Mouse (Mus musculus) forebrain, embryonic 10.5 days (tissue): ENCODE data around the gene Fbxo21. TPM values are rescaled to one million over a fixed set of nuclear protein-coding genes. Genes with fewer than 3 reads are reported as not detected.

ENCODE experiments used
- DNase-seq: peaks from one replicate; pipeline ENCODE4 v3.0.0-alpha.2; 2017; ENCODE audit warnings: low spot score; ENCODE audit errors: extremely low spot score
- H3K27ac ChIP-seq: fragments of 300-500 bp; sonication (generic); 2 replicates; pipeline ENCODE4 v1.5.1; 2016; ENCODE audit warnings: mild to moderate bottlenecking
- H3K27me3 ChIP-seq: fragments of 300-500 bp; sonication (generic); 2 replicates; pipeline ENCODE4 v1.6.1; 2016; ENCODE audit warnings: mild to moderate bottlenecking; ENCODE audit not compliant: poor library complexity, severe bottlenecking
- H3K36me3 ChIP-seq: fragments of 300-500 bp; sonication (generic); replicated peaks from 2 replicates; pipeline ENCODE4 v1.6.1; 2016; ENCODE audit warnings: mild to moderate bottlenecking, moderate library complexity
- H3K4me1 ChIP-seq: fragments of 300-500 bp; sonication (generic); 2 replicates; pipeline ENCODE4 v1.6.1; 2016
- H3K4me3 ChIP-seq: fragments of 300-500 bp; sonication (generic); 2 replicates; pipeline ENCODE4 v1.5.1; 2016; ENCODE audit warnings: mild to moderate bottlenecking, moderate library complexity
- H3K9me3 ChIP-seq: fragments of 300-500 bp; sonication (generic); 2 replicates; pipeline ENCODE4 v1.6.1; 2016; ENCODE audit warnings: mild to moderate bottlenecking, moderate library complexity
- WGBS: fragments of 180-500 bp; shearing (Covaris S2); methylation state at CpG from one replicate; pipeline ENCODE4 v1.1.7; 2016; 5-methylcytosine and 5-hydroxymethylcytosine counted together
- polyA plus RNA-seq: library from polyadenylated mRNA; unstranded; fragments of >200 nt; fragmentation: Nextera tagmentation; extraction: Ambion mirVana; gene quantifications from 2 replicates; pipeline ENCODE4 v1.2.1, GENCODE M21; 2016

Fbxo21 gene
- polyA plus RNA-seq, 1 experiment from 2014 or later: 107 TPM

DNA sequence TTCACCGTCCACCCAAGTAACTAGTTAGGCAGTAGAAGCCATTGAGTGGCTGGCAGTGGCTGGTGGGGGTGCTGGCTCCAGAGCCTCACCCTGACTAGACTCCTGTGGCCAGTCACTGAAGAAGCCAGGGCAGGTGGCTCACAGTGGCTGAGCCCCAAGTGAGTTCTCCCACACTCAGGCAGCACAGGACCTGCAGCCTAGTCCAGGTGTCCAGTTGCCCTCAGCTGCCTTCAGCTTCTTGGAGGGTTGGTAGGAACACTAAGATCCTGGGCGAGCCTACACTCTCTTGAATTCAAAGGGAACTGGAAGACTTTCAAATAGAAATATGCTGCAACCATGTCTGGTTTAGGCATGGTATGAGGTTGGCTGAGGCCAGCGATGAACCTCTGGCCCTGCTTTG, 11.4 kb downstream of the Fbxo21 start:
- Histone ChIP-seq H3K4me1 (peaks cover 8% of the 10 kb centered on the region), H3K27ac (no peak overlapping the region), H3K27me3 (no peaks in the 10 kb centered on the region), H3K9me3 (no peaks in the 10 kb centered on the region), H3K36me3 (peaks cover 100% of the 10 kb centered on the region), H3K4me3 (no peak overlapping the region)
- WGBS: 92% methylated on average over 3 of the region's 3 CpGs
- no peak for DNase-seq

- peaks cover 100% of the 10 kb centered on the region for H3K36me3 ChIP-seq
- H3K4me3 ChIP-seq: no peak overlapping the region
- no peaks in the 10 kb centered on the region for H3K9me3 ChIP-seq
- no peak for DNase-seq
- H3K4me1 ChIP-seq: peaks cover 6% of the 10 kb centered on the region
- no peaks in the 10 kb centered on the region for H3K27me3 ChIP-seq
- no peak overlapping the region for H3K27ac ChIP-seq
- 94% methylated on average over 9 of the region's 9 CpGs for WGBS
These were observed 11.8 kb downstream of the Fbxo21 start for GRCm38 (mm10) chr5:117988367-117988766.

DNA sequence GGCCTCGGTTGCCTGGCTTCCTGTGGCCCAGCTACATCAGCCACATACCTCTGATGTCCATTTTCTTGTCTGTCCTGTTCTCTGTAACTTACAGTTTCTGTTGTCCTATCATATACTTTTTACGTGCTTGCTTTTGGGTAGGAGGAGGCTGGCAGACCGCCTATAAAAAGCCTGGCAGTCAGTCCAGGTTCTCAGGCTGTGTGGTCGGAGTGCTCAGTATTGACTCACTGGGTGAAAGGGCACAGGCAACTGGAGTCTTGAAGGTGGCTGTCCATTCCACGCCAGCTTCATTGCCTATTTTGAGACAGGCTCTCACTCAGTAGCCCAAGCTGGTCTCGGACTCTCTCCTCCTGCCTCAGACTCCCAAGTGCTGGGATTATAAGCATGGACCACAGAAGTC, 13.2 kb downstream of the Fbxo21 start:
- no peak overlapping the region for H3K27ac ChIP-seq
- H3K4me1 ChIP-seq: no peaks in the 10 kb centered on the region
- H3K9me3 ChIP-seq: no peaks in the 10 kb centered on the region
- WGBS: 93% methylated on average over 6 of the region's 6 CpGs
- H3K27me3 ChIP-seq: no peaks in the 10 kb centered on the region
- H3K4me3 ChIP-seq: no peak overlapping the region
- peaks cover 100% of the 10 kb centered on the region for H3K36me3 ChIP-seq
- DNase-seq: no peak

- 88% methylated on average over 3 of the region's 3 CpGs for WGBS
- H3K27me3 ChIP-seq: no peaks in the 10 kb centered on the region
- H3K36me3 ChIP-seq: peaks cover 100% of the 10 kb centered on the region
- H3K4me1 ChIP-seq: no peaks in the 10 kb centered on the region
- H3K9me3 ChIP-seq: no peaks in the 10 kb centered on the region
- DNase-seq: no peak
- no peak overlapping the region for H3K27ac ChIP-seq
- H3K4me3 ChIP-seq: no peak overlapping the region
These were observed 14.4 kb downstream of the Fbxo21 start for GRCm38 (mm10) chr5:117990957-117991356.

DNA sequence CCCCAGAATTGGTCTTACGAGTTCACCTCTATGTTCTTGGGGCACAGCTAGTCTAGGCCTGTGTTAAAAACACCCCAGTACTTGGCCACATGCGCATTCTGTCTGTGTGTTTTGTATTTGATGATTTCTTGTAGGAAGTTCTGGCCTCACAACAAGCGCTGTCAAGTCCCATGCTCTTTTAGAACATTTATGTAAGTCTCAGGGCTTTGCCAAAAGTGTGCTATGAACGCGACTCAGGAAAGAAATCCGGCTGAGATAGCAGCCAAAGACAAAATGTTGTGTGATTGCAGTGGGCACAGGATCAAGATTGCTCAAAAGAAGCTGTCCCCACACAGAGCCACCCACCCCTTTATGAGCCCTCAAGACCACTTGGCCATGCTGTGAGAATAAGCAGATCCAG, 17.0 kb downstream of the Fbxo21 start:
- no peak overlapping the region for H3K27ac ChIP-seq
- DNase-seq: no peak
- no peaks in the 10 kb centered on the region for H3K27me3 ChIP-seq
- H3K4me3 ChIP-seq: no peak overlapping the region
- H3K36me3 ChIP-seq: peaks cover 100% of the 10 kb centered on the region
- peaks cover 13% of the 10 kb centered on the region for H3K4me1 ChIP-seq
- 93% methylated on average over 6 of the region's 6 CpGs for whole genome bisulfite sequencing
- no peaks in the 10 kb centered on the region for H3K9me3 ChIP-seq

GRCm38 (mm10) chr5:117995372-117995901, 18.9 kb downstream of the Fbxo21 start:
- Histone ChIP-seq H3K9me3 (no peaks in the 10 kb centered on the region), H3K4me3 (no peak overlapping the region), H3K36me3 (peaks cover 100% of the 10 kb centered on the region), H3K27ac (no peak overlapping the region), H3K4me1 (peaks cover 18% of the 10 kb centered on the region), H3K27me3 (no peaks in the 10 kb centered on the region)
- 95% methylated on average over 8 of the region's 8 CpGs for WGBS
- no peak for DNase-seq

DNA sequence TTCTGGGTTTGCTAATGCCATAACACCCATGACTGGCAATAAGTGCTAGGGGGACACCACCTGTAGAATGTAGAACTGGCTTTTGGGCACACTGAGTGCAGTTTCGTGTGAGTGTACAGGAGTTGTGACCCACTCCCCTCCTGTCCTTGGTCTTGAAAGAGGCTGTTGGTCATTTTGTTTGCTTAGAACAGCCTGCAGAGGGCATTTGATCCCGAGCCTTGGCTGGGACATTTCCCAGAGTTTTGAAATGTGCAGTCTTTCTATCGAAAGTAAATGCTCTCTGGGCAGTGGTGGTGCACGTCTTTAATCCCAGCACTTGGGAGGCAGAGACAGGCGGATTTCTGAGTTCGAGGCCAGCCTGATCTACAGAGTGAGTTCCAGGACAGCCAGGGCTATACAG, 19.4 kb downstream of the Fbxo21 start:
- peaks cover 100% of the 10 kb centered on the region for H3K36me3 ChIP-seq
- no peaks in the 10 kb centered on the region for H3K27me3 ChIP-seq
- DNase-seq: no peak
- H3K9me3 ChIP-seq: no peaks in the 10 kb centered on the region
- peaks cover 18% of the 10 kb centered on the region for H3K4me1 ChIP-seq
- H3K27ac ChIP-seq: no peak overlapping the region
- no peak overlapping the region for H3K4me3 ChIP-seq
- WGBS: 89% methylated on average over 6 of the region's 6 CpGs

DNA sequence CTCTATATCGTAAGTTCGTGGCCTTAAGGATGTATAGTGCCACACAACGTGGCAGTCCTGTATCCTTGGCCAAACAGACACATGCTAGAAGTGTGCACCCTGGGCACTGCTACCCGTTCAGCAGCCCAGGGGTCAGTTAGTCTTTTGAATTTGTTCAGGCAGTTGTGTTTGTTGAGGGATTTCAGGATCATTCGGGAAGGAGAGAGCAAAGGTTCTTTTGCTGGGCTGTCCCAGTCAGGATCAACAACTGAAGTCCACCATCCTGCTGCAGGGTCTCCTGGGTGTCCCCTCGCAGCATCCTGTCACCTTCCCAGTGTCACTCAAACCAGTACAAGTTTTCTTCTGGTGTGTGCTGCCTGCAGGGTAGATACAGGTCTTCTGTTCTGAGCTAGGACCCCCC, 20.1 kb downstream of the Fbxo21 start:
- WGBS: 84% methylated on average over 6 of the region's 6 CpGs
- Histone ChIP-seq H3K27ac (no peak overlapping the region), H3K27me3 (no peaks in the 10 kb centered on the region), H3K4me3 (no peak overlapping the region), H3K36me3 (peaks cover 100% of the 10 kb centered on the region), H3K4me1 (peaks cover 18% of the 10 kb centered on the region), H3K9me3 (no peaks in the 10 kb centered on the region)
- no peak for DNase-seq

DNA sequence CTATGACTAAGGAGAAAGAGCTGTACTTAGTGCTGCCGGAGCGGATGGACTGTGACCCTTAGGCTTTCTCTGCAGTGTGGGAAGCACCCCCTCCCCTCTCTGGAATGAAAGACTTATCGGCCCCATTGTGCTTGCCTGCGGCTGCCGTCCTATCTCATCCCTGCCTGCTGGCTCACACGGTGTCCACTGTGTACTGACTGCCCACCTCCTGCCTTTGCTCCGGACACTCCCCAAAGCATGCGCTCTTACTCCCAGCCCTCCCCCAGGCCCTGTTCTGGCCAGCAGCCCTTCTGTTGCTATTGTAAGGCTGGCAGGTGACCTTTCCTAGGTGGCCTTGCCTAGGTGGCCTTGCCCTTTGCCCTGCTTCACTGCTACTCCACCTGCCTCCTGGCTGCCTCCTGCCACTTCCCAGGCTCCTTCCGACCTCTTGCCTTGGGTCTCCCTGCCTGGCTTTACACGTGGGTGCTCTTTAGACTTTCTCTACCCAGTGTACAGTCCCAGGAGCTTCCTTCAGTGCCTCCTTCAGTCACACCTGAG, 21.0 kb downstream of the Fbxo21 start:
- peaks cover 100% of the 10 kb centered on the region for H3K36me3 ChIP-seq
- WGBS: 41% methylated on average over 10 of the region's 10 CpGs
- no peak overlapping the region for H3K27ac ChIP-seq
- no peak overlapping the region for H3K4me3 ChIP-seq
- peaks cover 18% of the 10 kb centered on the region for H3K4me1 ChIP-seq
- no peak for DNase-seq
- no peaks in the 10 kb centered on the region for H3K9me3 ChIP-seq
- no peaks in the 10 kb centered on the region for H3K27me3 ChIP-seq

DNA sequence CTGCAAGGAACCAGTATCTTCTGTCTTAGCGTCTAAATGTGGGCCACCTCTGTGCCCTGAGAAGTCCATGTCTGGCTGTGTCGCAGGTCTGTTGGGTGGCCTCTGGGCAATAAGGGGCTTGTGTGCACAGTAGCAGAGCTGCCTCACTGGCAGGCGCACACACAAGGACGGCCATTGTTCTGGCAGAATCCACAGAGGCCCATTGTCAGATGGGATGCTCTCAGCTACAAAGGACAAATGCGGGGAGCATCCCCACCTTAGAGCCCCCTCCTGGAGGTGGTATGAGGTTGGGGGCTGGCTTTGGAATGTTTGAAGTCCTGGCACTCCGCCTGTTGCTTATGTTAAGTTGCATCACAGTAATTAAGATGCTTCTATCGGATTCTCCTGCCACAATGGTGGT, 22.5 kb downstream of the Fbxo21 start:
- H3K9me3 ChIP-seq: no peaks in the 10 kb centered on the region
- peaks cover 100% of the 10 kb centered on the region for H3K36me3 ChIP-seq
- peaks cover 18% of the 10 kb centered on the region for H3K4me1 ChIP-seq
- no peak overlapping the region for H3K4me3 ChIP-seq
- no peak for DNase-seq
- WGBS: 74% methylated on average over 7 of the region's 7 CpGs
- no peak overlapping the region for H3K27ac ChIP-seq
- no peaks in the 10 kb centered on the region for H3K27me3 ChIP-seq

GRCm38 (mm10) chr5:117999584-117999983, 23.1 kb downstream of the Fbxo21 start:
- DNase-seq: no peak
- Histone ChIP-seq H3K36me3 (peaks cover 100% of the 10 kb centered on the region), H3K4me1 (peaks cover 18% of the 10 kb centered on the region), H3K9me3 (no peaks in the 10 kb centered on the region), H3K27me3 (no peaks in the 10 kb centered on the region), H3K4me3 (no peak overlapping the region), H3K27ac (no peak overlapping the region)
- 81% methylated on average over 11 of the region's 11 CpGs for WGBS

DNA sequence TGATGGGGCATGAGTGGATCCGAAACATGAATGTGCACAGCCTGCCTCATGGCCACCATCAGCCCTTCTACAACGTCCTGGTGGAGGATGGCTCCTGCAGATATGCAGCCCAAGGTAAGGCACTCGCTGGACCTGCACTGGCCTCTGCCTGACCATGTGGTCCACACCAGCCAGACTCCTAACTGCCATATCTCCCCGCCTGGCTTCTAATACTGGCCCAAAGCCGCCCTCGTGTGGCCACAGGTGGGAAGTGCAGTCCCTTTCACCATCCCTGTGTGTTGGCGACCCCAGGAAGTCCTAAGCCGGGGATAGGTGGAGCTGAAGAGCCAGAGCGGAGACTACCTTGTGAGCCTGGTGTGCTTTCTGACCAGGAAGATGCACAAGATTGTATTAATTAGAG, 25.5 kb downstream of the Fbxo21 start:
- no peak overlapping the region for H3K27ac ChIP-seq
- peaks cover 15% of the 10 kb centered on the region for H3K4me1 ChIP-seq
- DNase-seq: peak; percentile 77
- peaks cover 100% of the 10 kb centered on the region for H3K36me3 ChIP-seq
- WGBS: 42% methylated on average over 9 of the region's 9 CpGs
- H3K27me3 ChIP-seq: no peaks in the 10 kb centered on the region
- no peaks in the 10 kb centered on the region for H3K9me3 ChIP-seq
- H3K4me3 ChIP-seq: no peak overlapping the region

GRCm38 (mm10) chr5:118004619-118005018, 28.1 kb downstream of the Fbxo21 start:
- no peaks in the 10 kb centered on the region for H3K27me3 ChIP-seq
- DNase-seq: no peak
- no peaks in the 10 kb centered on the region for H3K4me1 ChIP-seq
- peaks cover 100% of the 10 kb centered on the region for H3K36me3 ChIP-seq
- no peak overlapping the region for H3K27ac ChIP-seq
- H3K4me3 ChIP-seq: no peak overlapping the region
- whole genome bisulfite sequencing: 79% methylated on average over 8 of the region's 8 CpGs
- no peaks in the 10 kb centered on the region for H3K9me3 ChIP-seq

DNA sequence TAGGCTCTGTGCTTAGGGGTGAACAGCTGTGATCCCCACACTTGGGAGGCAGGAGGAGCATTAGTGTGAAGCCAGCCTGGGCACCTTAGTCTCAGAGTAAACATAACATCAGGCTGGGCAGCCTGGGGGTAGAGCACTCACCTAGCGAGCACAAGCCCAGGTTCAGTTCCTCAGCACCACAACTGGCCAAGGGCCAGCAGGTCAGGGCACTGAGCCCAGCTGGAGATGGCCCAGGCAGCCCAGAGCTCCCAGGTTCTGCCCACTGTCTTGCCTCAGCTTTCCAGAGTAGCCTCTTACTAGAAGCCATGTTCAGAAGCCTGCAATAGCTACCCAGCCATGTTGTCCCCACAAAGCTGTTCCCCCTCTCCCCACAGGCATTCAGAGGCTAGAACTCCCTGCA, 29.2 kb downstream of the Fbxo21 start:
- no peak overlapping the region for H3K27ac ChIP-seq
- H3K27me3 ChIP-seq: no peaks in the 10 kb centered on the region
- 84% methylated on average over 1 of the region's 1 CpGs for WGBS
- H3K4me3 ChIP-seq: no peak overlapping the region
- no peak for DNase-seq
- peaks cover 100% of the 10 kb centered on the region for H3K36me3 ChIP-seq
- no peaks in the 10 kb centered on the region for H3K4me1 ChIP-seq
- H3K9me3 ChIP-seq: no peaks in the 10 kb centered on the region
